Mouse (Mus musculus) midbrain, embryonic 15.5 days (tissue): ENCODE data around the gene Aipl1. TPM values are rescaled to one million over a fixed set of nuclear protein-coding genes. Genes with fewer than 3 reads are reported as not detected.

Source experiments
- ATAC-seq: fragments of 200-750 bp; cut with Nextera tagmentation; replicated peaks from 2 replicates; pipeline ENCODE4 v1.8.0; 2017; ENCODE audit warnings: moderate TSS enrichment
- H3K27ac ChIP-seq: fragments of 300-500 bp; sonication (generic); 2 replicates; pipeline ENCODE4 v1.5.1; 2015; ENCODE audit warnings: mild to moderate bottlenecking, inconsistent platforms
- H3K27me3 ChIP-seq: fragments of 300-500 bp; sonication (generic); replicated peaks from 2 replicates; pipeline ENCODE4 v1.6.1; 2015; ENCODE audit warnings: inconsistent platforms
- H3K36me3 ChIP-seq: fragments of 300-500 bp; sonication (generic); replicated peaks from 2 replicates; pipeline ENCODE4 v1.6.1; 2015; ENCODE audit warnings: inconsistent platforms
- H3K4me1 ChIP-seq: fragments of 300-500 bp; sonication (generic); 2 replicates; pipeline ENCODE4 v1.6.1; 2015; ENCODE audit warnings: inconsistent platforms
- H3K4me2 ChIP-seq: fragments of 300-500 bp; sonication (generic); 2 replicates; pipeline ENCODE4 v1.6.1; 2015; ENCODE audit warnings: inconsistent platforms, mild to moderate bottlenecking, moderate library complexity
- H3K4me3 ChIP-seq: fragments of 300-500 bp; sonication (generic); 2 replicates; pipeline ENCODE4 v1.5.1; 2015; ENCODE audit warnings: mild to moderate bottlenecking, inconsistent platforms
- H3K9ac ChIP-seq: fragments of 300-500 bp; sonication (generic); 2 replicates; pipeline ENCODE4 v1.6.1; 2015; ENCODE audit warnings: mild to moderate bottlenecking, inconsistent platforms
- H3K9me3 ChIP-seq: fragments of 300-500 bp; sonication (generic); 2 replicates; pipeline ENCODE4 v1.6.1; 2016; ENCODE audit warnings: inconsistent platforms
- WGBS: fragments of 180-500 bp; shearing (Covaris S2); methylation state at CpG from one replicate; pipeline ENCODE4 v1.1.7; 2015; ENCODE audit warnings: mixed read lengths; 5-methylcytosine and 5-hydroxymethylcytosine counted together
- polyA plus RNA-seq: library from polyadenylated mRNA; unstranded; fragments of >200 nt; fragmentation: Nextera tagmentation; extraction: Ambion mirVana; gene quantifications from 2 replicates; pipeline ENCODE4 v1.2.1, GENCODE M21; 2015

The Aipl1 gene
- polyA plus RNA-seq, 1 experiment from 2014 or later = 0.45 TPM

DNA sequence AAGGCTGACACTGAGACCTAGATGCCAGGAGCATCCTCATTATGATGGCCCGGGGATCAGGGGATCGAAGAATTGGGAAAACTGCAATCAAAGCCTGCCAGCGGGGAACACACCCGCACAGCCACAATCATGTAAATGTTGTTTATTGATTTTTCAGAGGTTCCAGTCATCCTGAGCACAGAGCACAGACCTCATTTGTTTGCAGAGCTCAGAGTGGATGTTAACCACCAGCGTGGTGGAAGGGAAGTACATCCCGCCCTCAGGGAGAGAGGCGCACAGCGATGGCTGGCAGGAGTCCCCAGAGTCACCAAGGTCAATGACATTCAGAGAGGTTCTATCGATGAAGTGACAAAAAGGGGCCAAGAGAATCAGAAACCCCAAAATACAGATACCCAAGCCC lies 9.5 kb downstream of the Aipl1 start:
- H3K9me3 ChIP-seq = no peaks in the 10 kb centered on the region
- no peak for ATAC-seq
- no peak overlapping the region for H3K4me2 ChIP-seq
- 73% methylated on average over 9 of the region's 9 CpGs for WGBS
- H3K27me3 ChIP-seq = no peaks in the 10 kb centered on the region
- no peak overlapping the region for H3K27ac ChIP-seq
- peaks cover 19% of the 10 kb centered on the region for H3K4me1 ChIP-seq
- H3K36me3 ChIP-seq = no peaks in the 10 kb centered on the region
- no peak overlapping the region for H3K9ac ChIP-seq
- H3K4me3 ChIP-seq = no peak overlapping the region

- ATAC-seq = no peak
- no peak overlapping the region for H3K4me2 ChIP-seq
- peaks cover 19% of the 10 kb centered on the region for H3K4me1 ChIP-seq
- no peak overlapping the region for H3K27ac ChIP-seq
- H3K9me3 ChIP-seq = no peaks in the 10 kb centered on the region
- no peaks in the 10 kb centered on the region for H3K27me3 ChIP-seq
- no peaks in the 10 kb centered on the region for H3K36me3 ChIP-seq
- H3K9ac ChIP-seq = no peak overlapping the region
- H3K4me3 ChIP-seq = no peak overlapping the region
- WGBS = 89% methylated on average over 9 of the region's 9 CpGs
Observed at GRCm38 (mm10) chr11:72026516-72026915, 10.8 kb downstream of the Aipl1 start.

GRCm38 (mm10) chr11:72025843-72026242 lies 11.5 kb downstream of the Aipl1 start:
- Histone ChIP-seq H3K9me3 (no peaks in the 10 kb centered on the region), H3K9ac (no peak overlapping the region), H3K27ac (no peak overlapping the region), H3K36me3 (no peaks in the 10 kb centered on the region), H3K4me1 (peaks cover 19% of the 10 kb centered on the region), H3K27me3 (no peaks in the 10 kb centered on the region), H3K4me2 (no peak overlapping the region), H3K4me3 (no peak overlapping the region)
- ATAC-seq = no peak
- WGBS = 42% methylated on average over 5 of the region's 5 CpGs

DNA sequence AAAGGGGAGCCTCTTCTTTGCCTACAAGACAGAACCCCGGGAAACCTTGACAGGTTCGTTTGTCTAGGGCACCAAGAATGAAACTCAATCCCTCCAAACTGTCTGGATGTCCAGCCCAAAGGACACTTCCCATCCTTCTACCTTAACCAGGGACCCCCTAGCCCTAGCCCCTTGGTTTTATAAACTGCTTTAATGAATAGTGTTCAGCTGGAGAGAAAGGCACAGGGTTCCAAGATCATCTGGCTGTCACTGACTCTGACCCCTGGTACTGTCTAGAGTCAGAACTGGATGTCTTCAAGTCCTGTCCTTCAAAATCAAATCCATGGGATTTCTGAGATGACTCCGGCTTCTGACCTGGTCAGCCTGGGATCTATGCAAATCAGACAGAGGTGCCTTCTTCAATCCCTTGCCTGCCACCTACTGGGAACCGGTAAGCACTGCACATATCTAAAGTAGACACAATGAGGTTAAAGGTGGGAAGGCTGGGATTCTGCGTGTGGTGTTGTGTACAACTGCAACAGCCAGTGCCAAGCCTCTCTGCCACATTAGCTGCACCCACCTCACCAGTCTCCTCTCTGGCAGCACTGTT lies 13.0 kb downstream of the Aipl1 start:
- WGBS = 27% methylated on average over 5 of the region's 5 CpGs
- ATAC-seq = 0 out of 2 replicates have a peak, but pooled peaks have one; percentile 24
- H3K27ac ChIP-seq = peak overlapping the region; percentile 4; the same call in 1 of the 2 replicates

DNA sequence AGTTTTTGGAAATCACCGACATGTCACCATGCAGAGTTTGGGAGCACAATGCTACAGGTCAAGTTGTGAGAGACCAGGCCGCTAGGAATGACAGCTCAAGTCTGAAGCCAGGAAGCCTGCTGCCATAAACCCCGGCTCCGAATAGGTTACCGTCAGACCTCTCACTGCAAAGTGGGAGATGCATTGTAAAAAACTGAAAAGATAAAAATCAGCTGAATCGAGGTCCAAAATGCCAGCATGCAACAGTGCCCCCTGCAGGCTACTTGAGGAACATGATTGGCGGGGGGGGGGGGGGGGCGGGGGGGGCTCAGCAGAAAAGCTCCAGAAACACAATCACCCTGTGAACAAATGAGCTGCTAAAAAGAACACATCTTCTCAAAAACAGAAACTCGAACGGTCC lies 13.7 kb downstream of the Aipl1 start:
- Histone ChIP-seq H3K27me3 (no peaks in the 10 kb centered on the region), H3K4me1 (peaks cover 15% of the 10 kb centered on the region), H3K4me3 (no peak overlapping the region), H3K9me3 (no peaks in the 10 kb centered on the region), H3K4me2 (no peak overlapping the region), H3K9ac (no peak overlapping the region), H3K36me3 (no peaks in the 10 kb centered on the region), H3K27ac (0 out of 2 replicates have a peak overlapping the region, but pooled peaks have one; percentile 4)
- no peak for ATAC-seq
- WGBS = 27% methylated on average over 10 of the region's 10 CpGs

More for the DNA sequence above, 13.0 kb downstream of the Aipl1 start:
- Histone ChIP-seq H3K4me3 (no peak overlapping the region), H3K9ac (no peak overlapping the region), H3K36me3 (no peaks in the 10 kb centered on the region), H3K4me2 (no peak overlapping the region), H3K4me1 (peaks cover 18% of the 10 kb centered on the region), H3K27me3 (no peaks in the 10 kb centered on the region), H3K9me3 (no peaks in the 10 kb centered on the region)

DNA sequence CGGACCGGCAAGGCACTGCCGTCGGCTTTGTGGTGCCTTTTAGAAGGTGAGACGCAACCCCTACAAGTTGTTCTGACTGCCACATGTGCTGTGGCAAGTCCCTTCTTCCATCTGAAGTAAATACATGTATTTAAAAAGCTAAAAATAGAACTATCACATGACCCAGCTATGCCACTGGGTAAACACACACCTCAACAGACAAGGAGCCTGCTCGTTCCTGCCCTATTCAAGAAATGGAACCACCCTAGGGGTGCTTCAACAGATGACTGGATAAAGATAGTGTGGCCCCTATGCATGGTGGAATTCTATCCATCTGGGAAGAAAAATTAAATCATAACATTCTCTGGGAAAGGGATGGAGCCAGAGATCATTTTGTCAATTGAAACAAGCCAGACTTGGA lies 14.5 kb downstream of the Aipl1 start:
- ATAC-seq = no peak
- Histone ChIP-seq H3K4me1 (peaks cover 23% of the 10 kb centered on the region), H3K36me3 (no peaks in the 10 kb centered on the region), H3K9ac (no peak overlapping the region), H3K27ac (no peak overlapping the region), H3K27me3 (no peaks in the 10 kb centered on the region), H3K4me2 (no peak overlapping the region), H3K4me3 (no peak overlapping the region), H3K9me3 (no peaks in the 10 kb centered on the region)
- 82% methylated on average over 6 of the region's 6 CpGs for WGBS

GRCm38 (mm10) chr11:72021015-72021414 lies 16.3 kb downstream of the Aipl1 start:
- no peaks in the 10 kb centered on the region for H3K9me3 ChIP-seq
- no peaks in the 10 kb centered on the region for H3K36me3 ChIP-seq
- 85% methylated on average over 4 of the region's 4 CpGs for WGBS
- H3K9ac ChIP-seq = no peak overlapping the region
- no peak overlapping the region for H3K27ac ChIP-seq
- H3K4me2 ChIP-seq = no peak overlapping the region
- ATAC-seq = no peak
- no peaks in the 10 kb centered on the region for H3K27me3 ChIP-seq
- no peak overlapping the region for H3K4me3 ChIP-seq
- peaks cover 31% of the 10 kb centered on the region for H3K4me1 ChIP-seq

- no peaks in the 10 kb centered on the region for H3K9me3 ChIP-seq
- H3K4me2 ChIP-seq = no peak overlapping the region
- no peaks in the 10 kb centered on the region for H3K36me3 ChIP-seq
- H3K9ac ChIP-seq = no peak overlapping the region
- H3K4me1 ChIP-seq = peaks cover 17% of the 10 kb centered on the region
- H3K4me3 ChIP-seq = no peak overlapping the region
- 64% methylated on average over 9 of the region's 9 CpGs for WGBS
- H3K27ac ChIP-seq = no peak overlapping the region
- H3K27me3 ChIP-seq = no peaks in the 10 kb centered on the region
- no peak for ATAC-seq
Observed at GRCm38 (mm10) chr11:72017253-72017601, 20.1 kb downstream of the Aipl1 start.

GRCm38 (mm10) chr11:72016518-72017252 lies 20.6 kb downstream of the Aipl1 start:
- Histone ChIP-seq H3K4me1 (peaks cover 21% of the 10 kb centered on the region), H3K4me2 (no peak overlapping the region), H3K27me3 (no peaks in the 10 kb centered on the region), H3K4me3 (no peak overlapping the region), H3K9ac (no peak overlapping the region), H3K27ac (no peak overlapping the region), H3K36me3 (no peaks in the 10 kb centered on the region), H3K9me3 (no peaks in the 10 kb centered on the region)
- ATAC-seq = no peak
- WGBS = 81% methylated on average over 13 of the region's 13 CpGs

GRCm38 (mm10) chr11:72014674-72015073 lies 22.6 kb downstream of the Aipl1 start:
- WGBS = 57% methylated on average over 4 of the region's 4 CpGs
- no peaks in the 10 kb centered on the region for H3K36me3 ChIP-seq
- H3K9me3 ChIP-seq = no peaks in the 10 kb centered on the region
- no peak for ATAC-seq
- no peak overlapping the region for H3K27ac ChIP-seq
- H3K4me3 ChIP-seq = no peak overlapping the region
- no peak overlapping the region for H3K4me2 ChIP-seq
- H3K9ac ChIP-seq = no peak overlapping the region
- peaks cover 39% of the 10 kb centered on the region for H3K4me1 ChIP-seq
- H3K27me3 ChIP-seq = no peaks in the 10 kb centered on the region

DNA sequence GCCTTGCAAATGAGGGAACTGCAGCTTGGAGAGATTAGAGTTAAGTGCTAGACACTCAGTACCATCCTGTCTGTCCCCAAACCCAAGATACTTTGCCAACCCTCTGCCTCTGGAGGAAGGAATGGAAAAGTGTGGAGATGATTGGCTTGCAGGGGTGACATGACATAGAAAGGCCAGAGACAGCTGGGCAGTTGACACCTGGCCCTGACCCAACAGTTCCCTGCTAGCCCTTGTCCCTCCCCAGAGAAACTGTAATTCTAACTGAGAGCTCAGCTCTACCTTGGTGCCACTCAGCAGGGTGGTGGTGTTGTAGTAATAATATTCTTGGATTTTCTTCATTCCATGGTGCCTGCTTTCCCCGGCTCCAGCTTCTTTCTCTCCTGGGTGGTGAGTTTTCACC lies 25.4 kb downstream of the Aipl1 start:
- WGBS = 55% methylated on average over 1 of the region's 1 CpGs
- Histone ChIP-seq H3K27me3 (no peaks in the 10 kb centered on the region), H3K27ac (peak overlapping the region; percentile 76), H3K9me3 (no peaks in the 10 kb centered on the region), H3K4me3 (no peak overlapping the region), H3K4me1 (peaks cover 23% of the 10 kb centered on the region), H3K4me2 (no peak overlapping the region; the same call in 1 of the 2 replicates), H3K9ac (no peak overlapping the region), H3K36me3 (no peaks in the 10 kb centered on the region)
- ATAC-seq = no peak

GRCm38 (mm10) chr11:72010940-72011722 lies 26.2 kb downstream of the Aipl1 start:
- Histone ChIP-seq H3K4me2 (peak overlapping the region; percentile 25), H3K4me3 (no peak overlapping the region), H3K9me3 (no peaks in the 10 kb centered on the region), H3K27ac (peak overlapping the region; percentile 76), H3K9ac (peak overlapping the region; percentile 9; the same call in 1 of the 2 replicates), H3K27me3 (no peaks in the 10 kb centered on the region), H3K36me3 (no peaks in the 10 kb centered on the region), H3K4me1 (peaks cover 22% of the 10 kb centered on the region)
- WGBS = 29% methylated on average over 9 of the region's 9 CpGs
- no peak; the same call in 1 of the 2 replicates for ATAC-seq
